Mouse (Mus musculus) CH12.LX (cell line): Measurements from ENCODE around the gene H2-Eb1. TPM values are rescaled to one million over a fixed set of nuclear protein-coding genes. Genes with fewer than 3 reads are reported as not detected.

Source experiments
- DNase-seq: peaks from one replicate; pipeline ENCODE4 v3.0.0-alpha.2; 2013; ENCODE audit errors: extremely low read depth
- H3K27ac ChIP-seq: 2 replicates; pipeline ENCODE4 v1.5.1; 2012; ENCODE audit warnings: low read depth, mild to moderate bottlenecking, control low read depth, moderate library complexity; ENCODE audit not compliant: insufficient read depth
- H3K27me3 ChIP-seq: replicated peaks from 2 replicates; pipeline ENCODE3; 2012; ENCODE audit warnings: inconsistent platforms
- H3K36me3 ChIP-seq, 2 experiments: replicated peaks in 1 of 2; 2 replicates each; pipeline versions ENCODE3 to v1.6.1; 2012; ENCODE audit warnings: inconsistent platforms in 1 of 2, low read length in 1 of 2, mild to moderate bottlenecking in 1 of 2, mixed read lengths in 1 of 2, moderate library complexity in 1 of 2; ENCODE audit not compliant: control insufficient read depth in 1 of 2, insufficient read depth in 1 of 2
- H3K4me1 ChIP-seq, 2 experiments: 2 replicates each; pipeline ENCODE4 v1.6.1; 2012; ENCODE audit warnings: inconsistent platforms in 1 of 2, moderate library complexity in 1 of 2; ENCODE audit not compliant: insufficient read depth in 2 of 2, control insufficient read depth in 1 of 2
- H3K4me2 ChIP-seq: 2 replicates; pipeline ENCODE4 v1.6.1; 2012; ENCODE audit warnings: low read depth, mild to moderate bottlenecking, control low read depth; ENCODE audit not compliant: poor library complexity, insufficient read depth, severe bottlenecking
- H3K4me3 ChIP-seq, 3 experiments: fragments of 150-350 bp in 1 of 3; sonication (generic) in 1 of 3; replicated peaks in 1 of 3; 2 replicates each; pipeline versions ENCODE3 to v1.5.1; 2011 to 2012; ENCODE audit warnings: low read depth in 2 of 3, low read length in 2 of 3, mild to moderate bottlenecking in 2 of 3, moderate library complexity in 2 of 3, control low read depth in 1 of 3, improper control_type of control experiment in 1 of 3, inconsistent platforms in 1 of 3, mixed read lengths in 1 of 3; ENCODE audit not compliant: poor library complexity in 1 of 3
- H3K79me2 ChIP-seq: replicated peaks from 2 replicates; pipeline ENCODE4 v1.6.1; 2012; ENCODE audit warnings: mild to moderate bottlenecking, moderate library complexity; ENCODE audit not compliant: control insufficient read depth, poor library complexity, insufficient read depth, severe bottlenecking; ENCODE audit errors: extremely low read depth
- H3K9ac ChIP-seq: 2 replicates; pipeline ENCODE4 v1.6.1; 2012; ENCODE audit warnings: low read depth, mild to moderate bottlenecking, control low read depth, moderate library complexity; ENCODE audit not compliant: insufficient read depth
- H3K9me3 ChIP-seq: replicated peaks from 2 replicates; pipeline ENCODE3; 2012; ENCODE audit warnings: low read length, inconsistent platforms, mixed read lengths
- BHLHE40 ChIP-seq: IDR thresholded peaks from 2 replicates; pipeline ENCODE4 v1.6.1; 2011; ENCODE audit warnings: mild to moderate bottlenecking, low read depth, low read length, improper control_type of control experiment
- CHD2 ChIP-seq: IDR thresholded peaks from 2 replicates; pipeline ENCODE4 v1.6.1; 2011; ENCODE audit warnings: low read length, improper control_type of control experiment
- CTCF ChIP-seq, 2 experiments: IDR thresholded peaks in 1 of 2; conservative IDR thresholded peaks in 1 of 2; 2 replicates each; pipeline ENCODE4 v1.5.1; 2011 to 2012; ENCODE audit warnings: low read depth in 2 of 2, low read length in 2 of 2, improper control_type of control experiment in 1 of 2, inconsistent platforms in 1 of 2, mild to moderate bottlenecking in 1 of 2, moderate library complexity in 1 of 2
- ELF1 ChIP-seq: IDR thresholded peaks from 2 replicates; pipeline ENCODE4 v1.6.1; 2014; ENCODE audit warnings: low read depth, mild to moderate bottlenecking, inconsistent platforms, low read length, improper control_type of control experiment
- ETS1 ChIP-seq: conservative IDR thresholded peaks from 2 replicates; pipeline ENCODE4 v1.6.1; 2012; ENCODE audit warnings: low read depth, mild to moderate bottlenecking, inconsistent platforms, low read length, improper control_type of control experiment, moderate library complexity
- GABPA ChIP-seq: IDR thresholded peaks from 2 replicates; pipeline ENCODE4 v1.6.1; 2012; ENCODE audit warnings: low read depth, low read length, improper control_type of control experiment, inconsistent platforms; ENCODE audit not compliant: insufficient replicate concordance
- JUN ChIP-seq: IDR thresholded peaks from 2 replicates; pipeline ENCODE4 v1.6.1; 2011; ENCODE audit warnings: low read depth, mild to moderate bottlenecking, low read length, improper control_type of control experiment, moderate library complexity; ENCODE audit not compliant: insufficient read depth
- JUND ChIP-seq: conservative IDR thresholded peaks from 2 replicates; pipeline ENCODE4 v1.6.1; 2011; ENCODE audit warnings: low read depth, low read length, improper control_type of control experiment
- MAFK ChIP-seq: IDR thresholded peaks from 2 replicates; pipeline ENCODE4 v1.6.1; 2011; ENCODE audit warnings: low read length, improper control_type of control experiment; ENCODE audit not compliant: insufficient replicate concordance
- MAZ ChIP-seq: IDR thresholded peaks from 2 replicates; pipeline ENCODE4 v1.6.1; 2012; ENCODE audit warnings: low read depth, mild to moderate bottlenecking, inconsistent platforms, low read length, improper control_type of control experiment, moderate library complexity
- NELFE ChIP-seq: IDR thresholded peaks from 2 replicates; pipeline ENCODE4 v1.6.1; 2011; ENCODE audit warnings: low read depth, low read length, improper control_type of control experiment
- PAX5 ChIP-seq: IDR thresholded peaks from 2 replicates; pipeline ENCODE4 v1.6.1; 2012; ENCODE audit warnings: low read length, inconsistent platforms, mixed read lengths
- POLR2A ChIP-seq: IDR thresholded peaks from 2 replicates; pipeline ENCODE4 v1.6.1; 2011; ENCODE audit warnings: low read depth, mild to moderate bottlenecking, improper control_type of control experiment, low read length
- POLR2AphosphoS2 ChIP-seq: IDR thresholded peaks from 2 replicates; pipeline ENCODE4 v1.6.1; 2011; ENCODE audit warnings: low read depth, low read length, improper control_type of control experiment
- RAD21 ChIP-seq: IDR thresholded peaks from 2 replicates; pipeline ENCODE4 v1.6.1; 2011; ENCODE audit warnings: low read depth, mild to moderate bottlenecking, low read length, improper control_type of control experiment, moderate library complexity
- RCOR1 ChIP-seq: conservative IDR thresholded peaks from 2 replicates; pipeline ENCODE4 v1.6.1; 2012; ENCODE audit warnings: low read depth, mild to moderate bottlenecking, inconsistent platforms, low read length, improper control_type of control experiment
- SMC3 ChIP-seq: IDR thresholded peaks from 2 replicates; pipeline ENCODE4 v1.6.1; 2011; ENCODE audit warnings: low read depth, low read length, improper control_type of control experiment
- TBP ChIP-seq: conservative IDR thresholded peaks from 2 replicates; pipeline ENCODE4 v1.6.1; 2011; ENCODE audit warnings: low read depth, low read length, improper control_type of control experiment
- UBTF ChIP-seq: IDR thresholded peaks from 2 replicates; pipeline ENCODE4 v1.6.1; 2012; ENCODE audit warnings: low read depth, mild to moderate bottlenecking, inconsistent platforms, low read length, improper control_type of control experiment, moderate library complexity
- USF2 ChIP-seq: conservative IDR thresholded peaks from 2 replicates; pipeline ENCODE4 v1.6.1; 2011; ENCODE audit warnings: low read depth, low read length, improper control_type of control experiment
- ZC3H11A ChIP-seq: IDR thresholded peaks from 2 replicates; pipeline ENCODE4 v1.6.1; 2012; ENCODE audit warnings: low read depth, mild to moderate bottlenecking, inconsistent platforms, low read length, improper control_type of control experiment
- ZNF384 ChIP-seq: IDR thresholded peaks from 2 replicates; pipeline ENCODE4 v1.6.1; 2012; ENCODE audit warnings: low read depth, low read length, improper control_type of control experiment, inconsistent platforms
- dilution Hi-C: fragments of 300-500 bp; cut with MboI; formaldehyde crosslinking; loops from 2 replicates; pipeline ENCODE4 v1.14.3; 2020; ENCODE audit warnings: low sequenced_read_pairs; ENCODE audit not compliant: extremely low pct_unique_long_range_greater_than_20kb, extremely low pct_ligation_motif_present
- in situ Hi-C: fragments of 300-500 bp; cut with MboI; formaldehyde crosslinking; loops from 3 replicates; pipeline ENCODE4 v1.14.3; 2019; ENCODE audit warnings: low sequenced_read_pairs, low pct_ligation_motif_present, low pct_unique_long_range_greater_than_20kb, mixed read lengths
- polyA plus RNA-seq: library from polyadenylated mRNA; unstranded; fragments of >175 nt; gene quantifications from 2 replicates; pipeline ENCODE4 v1.2.1, GENCODE M21; 2012; ENCODE audit warnings: low read depth; ENCODE audit not compliant: insufficient read length
- total RNA-seq, 2 experiments: library from RNA; depleted of rRNA; stranded (reverse); fragments of 300-350 nt in 1 of 2; fragments of >200 nt in 1 of 2; gene quantifications; 2 replicates each; pipeline ENCODE4 v1.2.3; 2012 to 2014

Gene H2-Eb1
- total and polyA plus RNA-seq, 3 experiments, result 511 to 898 (median 629) TPM

DNA sequence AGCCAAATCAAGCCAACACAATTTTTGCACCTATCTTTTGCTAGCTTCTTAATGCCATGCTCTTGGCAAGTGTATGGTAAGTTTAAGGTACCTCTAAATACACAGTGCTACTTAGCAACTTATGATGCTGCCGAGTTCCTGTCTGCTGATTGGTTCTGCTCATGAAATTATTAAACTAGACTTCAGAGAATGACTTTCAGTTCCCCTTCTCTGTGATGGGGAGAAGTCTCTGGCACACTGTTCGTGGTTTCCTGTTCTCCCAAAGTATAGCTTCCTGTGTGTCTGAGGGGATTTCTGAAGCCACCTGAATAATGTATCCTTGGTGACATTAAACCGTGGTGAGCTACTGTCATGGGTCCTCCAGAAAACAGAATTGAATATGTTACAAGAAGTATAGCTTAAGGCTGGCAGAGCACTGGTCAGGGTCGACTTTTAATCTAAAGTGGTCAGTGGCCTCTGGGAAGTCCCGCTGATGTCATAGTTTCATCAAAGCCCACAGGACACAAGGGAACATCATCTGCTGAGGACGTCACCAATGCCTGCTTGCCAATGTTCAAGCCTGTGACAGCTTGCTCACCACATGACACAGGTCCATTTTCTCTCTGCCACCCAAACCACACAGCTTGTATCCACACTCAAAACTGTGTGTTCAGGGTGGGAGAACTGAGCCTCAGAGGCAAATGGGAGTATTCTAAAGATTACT, 42.1 kb downstream of the H2-Eb1 start (continued):
- TF ChIP-seq GABPA (peak; percentile 20; the same call in 1 of the 2 replicates), USF2 (no peak; the same call in 1 of the 2 replicates), JUND (peak; percentile 66), ETS1 (peak; percentile 96), NELFE (no peak; the same call in 1 of the 2 replicates), RAD21 (no peak; the same call in 1 of the 2 replicates), UBTF (no peak), BHLHE40 (peak; percentile 91), MAZ (0 out of 2 replicates have a peak, but pooled peaks have one; percentile 29), TBP (peak; percentile 80; the same call in 1 of the 2 replicates), ZNF384 (peak; percentile 6; the same call in 1 of the 2 replicates), RCOR1 (no peak), CHD2 (peak; percentile 99), POLR2A (peak; percentile 51; the same call in 1 of the 2 replicates), ELF1 (peak; percentile 36; the same call in 1 of the 2 replicates), POLR2AphosphoS2 (no peak), MAFK (peak; percentile 51; the same call in 1 of the 2 replicates), ZC3H11A (no peak), JUN (peak; percentile 71)

DNA sequence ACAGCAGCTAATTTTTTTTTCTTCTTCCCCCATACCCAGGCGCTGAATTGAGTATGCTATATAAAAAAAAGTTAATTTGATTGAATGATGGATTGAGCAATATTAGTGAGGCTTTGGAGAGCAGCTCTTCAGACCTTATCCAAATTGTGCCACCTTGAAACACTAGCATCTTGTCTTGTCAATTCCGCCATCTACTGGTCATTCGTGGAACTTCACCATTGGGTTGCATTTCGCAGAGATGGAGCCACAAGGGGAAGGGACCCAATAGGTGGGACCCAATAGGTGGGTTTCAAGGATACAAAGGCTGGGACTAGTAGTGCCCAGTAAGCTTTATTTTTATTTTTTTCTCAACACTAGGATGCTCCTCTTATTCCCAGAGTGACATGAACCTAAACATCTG, 43.8 kb downstream of the H2-Eb1 start:
- H3K9ac ChIP-seq, result no peak overlapping the region
- no peak overlapping the region for H3K27ac ChIP-seq
- TF ChIP-seq SMC3, result peak; percentile 74
- TF ChIP-seq RAD21, result peak; percentile 68
- TF ChIP-seq CTCF (conservative IDR thresholded peaks at IDR 0.05 in 1 of 2, IDR thresholded peaks at IDR 0.05 in 1 of 2; ENCODE audit: low read depth in 2 of 2, low read length in 2 of 2), result peak; percentile 74 to 83
- TF ChIP-seq GABPA, result no peak
- no peak for TF ChIP-seq PAX5
- H3K9me3 ChIP-seq, result peaks cover 5% of the 10 kb centered on the region
- dilution Hi-C loops (no loop called here), in situ Hi-C loops (loop anchor here (5.0 kb wide), 1 partner anchor 102 kb away; no protein-coding TSS in a partner anchor)
- DNase-seq, result peak; percentile 86
- no peaks in the 10 kb centered on the region for H3K27me3 ChIP-seq
- peaks cover 11 to 27% of the 10 kb centered on the region in 2 experiments for H3K4me1 ChIP-seq
- H3K36me3 ChIP-seq, result peaks cover 0 to 17% of the 10 kb centered on the region in 2 experiments
- peaks cover 18% of the 10 kb centered on the region for H3K79me2 ChIP-seq
- H3K4me2 ChIP-seq, result no peak overlapping the region
- no peak overlapping the region for H3K4me3 ChIP-seq
